Mouse (Mus musculus): ENCODE results near the gene Zpbp2. TPM values are rescaled to one million over a fixed set of nuclear protein-coding genes. Genes with fewer than 3 reads are reported as not detected.

Gene Zpbp2
- 2.9 TPM for polyA plus RNA-seq (2017; shearing (Covaris generic))

DNA sequence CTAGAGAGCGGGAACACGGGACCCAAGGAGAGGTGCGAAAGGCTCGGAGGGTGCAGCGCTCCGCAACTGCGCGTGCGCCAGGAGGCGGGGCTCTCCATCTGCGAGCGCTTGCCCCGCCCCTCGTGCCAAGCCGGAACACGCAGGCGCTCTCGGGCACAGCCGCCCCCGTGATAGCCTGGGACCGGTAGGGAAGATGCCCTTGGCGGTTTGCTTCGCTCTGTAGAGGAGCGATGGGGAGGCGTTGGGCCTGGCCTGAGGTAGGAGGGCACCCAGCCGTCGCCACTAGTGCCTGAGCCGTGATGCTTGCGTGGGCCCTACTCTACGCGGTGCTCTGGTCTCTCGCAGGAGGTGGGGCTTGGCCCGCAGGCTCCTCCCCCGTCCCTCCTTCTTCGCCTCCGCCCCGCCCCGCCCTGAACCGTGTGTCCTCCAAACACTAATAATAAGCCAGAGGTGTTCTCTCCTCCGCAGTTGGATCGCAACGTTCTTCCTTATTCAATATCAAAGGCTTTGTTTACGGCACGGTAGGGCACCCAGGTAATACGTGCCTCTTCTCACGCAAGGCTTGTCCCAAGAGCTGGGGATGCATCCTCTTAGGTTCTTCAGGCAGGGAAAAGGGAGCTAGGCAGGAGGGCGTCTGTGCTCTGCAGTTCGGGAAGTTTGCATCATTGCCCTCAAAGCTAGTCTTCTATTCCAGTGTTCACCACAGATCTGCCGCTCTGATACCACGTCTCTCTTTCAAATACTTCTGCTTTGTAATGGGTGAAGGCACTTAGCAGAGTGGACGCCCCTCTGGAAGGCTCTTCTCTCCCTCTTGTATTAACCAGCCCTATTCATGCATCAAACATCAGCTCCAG lies at the start of gene Zpbp2:
Gene Zpbp2, plus strand, starts transcription at position 123 of the 854 bp plus-strand sequence.

DNA sequence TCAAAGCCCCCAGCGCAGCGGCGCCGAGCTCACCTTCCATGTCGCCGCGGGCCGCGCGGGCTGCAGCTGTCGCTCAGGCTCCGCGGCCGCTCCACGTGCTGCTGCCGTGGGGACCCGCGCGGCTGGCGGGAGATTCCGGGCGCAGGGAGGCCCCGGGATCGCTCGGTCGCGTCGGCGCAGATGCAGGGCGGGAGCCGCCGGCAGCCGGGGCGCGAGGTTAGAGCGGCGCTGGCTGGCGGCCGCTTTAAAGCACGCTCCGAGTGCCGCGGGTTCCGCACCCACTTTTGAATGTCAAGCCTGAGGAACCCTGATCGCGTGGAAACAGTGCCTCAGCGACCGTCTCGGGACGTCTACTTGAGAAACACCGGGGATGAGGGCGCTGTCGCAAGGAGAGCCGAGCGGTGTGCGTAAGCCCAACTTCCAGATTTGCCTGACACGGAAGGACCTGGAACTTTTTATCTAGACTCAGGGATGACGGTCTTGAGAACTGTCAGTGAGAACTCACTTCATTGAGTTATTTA lies 5.1 kb upstream of the Zpbp2 start, which contains the start of gene Ikzf3:
Gene Ikzf3, minus strand, starts transcription at position 321 of the 521 bp plus-strand sequence.

DNA sequence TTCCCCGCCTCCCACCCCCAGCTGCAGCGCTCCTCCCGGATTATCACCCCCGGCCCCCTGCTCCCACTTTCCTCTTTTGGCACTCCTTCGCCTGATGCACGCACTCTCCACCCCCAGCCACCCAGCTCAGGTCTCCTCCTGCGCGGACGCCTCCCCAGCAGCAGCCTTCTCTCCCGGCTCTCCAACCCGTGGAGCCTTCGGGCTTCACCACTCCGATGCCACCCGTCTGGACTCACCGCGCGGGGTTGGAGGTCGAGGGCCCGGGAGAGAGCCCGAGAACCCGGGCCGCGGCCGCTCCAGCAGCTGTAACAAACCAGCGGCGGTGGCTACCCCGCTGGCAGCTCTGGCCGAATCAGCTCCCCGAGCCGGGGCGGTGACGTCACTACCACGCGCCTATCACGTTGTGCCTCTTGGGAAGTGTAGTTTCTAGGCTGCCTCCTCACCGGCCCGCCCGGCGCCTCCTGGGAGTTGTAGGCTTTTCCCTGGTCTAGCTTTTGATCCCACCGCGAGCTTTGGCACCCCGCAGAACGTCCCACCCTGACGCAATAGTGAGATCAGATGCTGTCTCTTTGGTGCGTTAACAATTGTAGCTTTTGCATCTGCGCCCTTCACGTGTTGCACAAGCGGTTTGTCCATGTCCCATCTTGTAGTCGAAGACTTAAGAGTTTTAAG lies 36.1 kb downstream of the Zpbp2 start, which contains the start of gene Ormdl3:
Gene Ormdl3, minus strand, starts transcription at position 477 of the 672 bp plus-strand sequence.

GRCm38 (mm10) chr11:98597991-98598390 lies 47.1 kb downstream of the Zpbp2 start, which contains the start of gene Lrrc3c:
TSS of gene Lrrc3c (plus strand) at chr11:98598291.

Other genes starting within 250 kb of the Zpbp2 start
- not detected for gene Neurod2, start 221.4 kb upstream of the Zpbp2 start, polyA plus RNA-seq (2017; shearing (Covaris generic))
- gene Ppp1r1b, start 202.7 kb upstream of the Zpbp2 start, polyA plus RNA-seq (2017; shearing (Covaris generic)): 0.45 TPM
- 43.0 TPM for gene Stard3, start 192.7 kb upstream of the Zpbp2 start, polyA plus RNA-seq (2017; shearing (Covaris generic))
- not detected for gene Tcap, start 167.3 kb upstream of the Zpbp2 start, polyA plus RNA-seq (2017; shearing (Covaris generic))
- not detected for gene Pnmt, start 164.6 kb upstream of the Zpbp2 start, polyA plus RNA-seq (2017; shearing (Covaris generic))
- 13.1 TPM for gene Pgap3, start 150.6 kb upstream of the Zpbp2 start, polyA plus RNA-seq (2017; shearing (Covaris generic))
- not detected for gene Erbb2, start 138.6 kb upstream of the Zpbp2 start, polyA plus RNA-seq (2017; shearing (Covaris generic))
- 129 TPM for gene Mien1, start 112.1 kb upstream of the Zpbp2 start, polyA plus RNA-seq (2017; shearing (Covaris generic))
- 72.0 TPM for gene Grb7, start 104.7 kb upstream of the Zpbp2 start, polyA plus RNA-seq (2017; shearing (Covaris generic))
- 129 TPM for gene Ikzf3, start 5.1 kb upstream of the Zpbp2 start, polyA plus RNA-seq (2017; shearing (Covaris generic))
- 45.7 TPM for gene Ormdl3, start 36.3 kb downstream of the Zpbp2 start, polyA plus RNA-seq (2017; shearing (Covaris generic))
- not detected for gene Lrrc3c, start 47.2 kb downstream of the Zpbp2 start, polyA plus RNA-seq (2017; shearing (Covaris generic))
- gene Gm12355, start 74.6 kb downstream of the Zpbp2 start, polyA plus RNA-seq (2017; shearing (Covaris generic)): 2.6 TPM
- gene Gsdma3, start 75.3 kb downstream of the Zpbp2 start, polyA plus RNA-seq (2017; shearing (Covaris generic)): not detected
- 0.93 TPM for gene Gsdma2, start 95.7 kb downstream of the Zpbp2 start, polyA plus RNA-seq (2017; shearing (Covaris generic))
- not detected for gene Gsdma, start 113.3 kb downstream of the Zpbp2 start, polyA plus RNA-seq (2017; shearing (Covaris generic))
- gene Psmd3, start 131.5 kb downstream of the Zpbp2 start, polyA plus RNA-seq (2017; shearing (Covaris generic)): 103 TPM
- not detected for gene Csf3, start 150.2 kb downstream of the Zpbp2 start, polyA plus RNA-seq (2017; shearing (Covaris generic))
- gene Med24, start 178.3 kb downstream of the Zpbp2 start, polyA plus RNA-seq (2017; shearing (Covaris generic)): 36.1 TPM
- 3.1 TPM for gene Thra, start 189.5 kb downstream of the Zpbp2 start, polyA plus RNA-seq (2017; shearing (Covaris generic))
- 12.2 TPM for gene Nr1d1, start 224.2 kb downstream of the Zpbp2 start, polyA plus RNA-seq (2017; shearing (Covaris generic))
- 16.8 TPM for gene Msl1, start 244.4 kb downstream of the Zpbp2 start, polyA plus RNA-seq (2017; shearing (Covaris generic))

Measured in effector memory CD4-positive, alpha-beta T cell, adult 7 months (primary cell).